In the genomic region with DNA sequence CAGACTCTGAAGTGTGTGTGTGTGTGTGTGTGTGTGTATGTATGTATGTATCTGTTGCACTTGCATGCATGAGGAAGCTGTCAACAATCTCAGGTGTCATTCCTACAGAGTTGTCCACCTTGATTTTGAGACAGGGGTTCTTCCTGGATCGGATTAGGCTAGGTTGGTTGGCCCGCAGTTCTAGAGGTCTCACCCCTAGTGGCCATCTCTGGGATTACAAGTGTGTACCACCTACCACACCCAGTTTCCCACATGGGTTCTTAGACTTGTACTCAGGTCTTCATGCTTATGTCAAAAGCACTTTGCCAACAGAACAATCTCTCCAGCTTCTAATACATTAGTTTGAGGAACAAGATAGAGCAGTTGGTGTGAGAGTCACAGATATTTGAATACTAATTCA, we compare ENCODE assay signal across 13 mouse cellular contexts. TPM values are rescaled to one million over a fixed set of nuclear protein-coding genes. Genes with fewer than 3 reads are reported as not detected.
A peak's percentile ranks its signal among the peaks of the same experiment; 100 is the strongest.
DNase-seq lines count a peak whose midpoint lies in the region; TF ChIP-seq lines count a peak whose summit lies in the region.
"Had no signal": no experiment of that assay in that cellular context is flagged by ENCODE, and none has a peak within 500 bp of the region (broad histone marks: within the 10 kb centered on the region; RNA-seq: fewer than 3 reads in every experiment).

No protein-coding gene starts in this region.

- TF ChIP-seq POLR2A in ES-Bruce4 (IDR thresholded peaks at IDR 0.05; ENCODE audit: insufficient read depth, low read length): no peak

- no peak for DNase-seq in layer of hippocampus, adult 2 months (ENCODE audit: low spot score in 2 of 2)
- DNase-seq in layer of hippocampus, postnatal 10 days (ENCODE audit: low spot score in 2 of 2): no peak
- peak; percentile 54 for DNase-seq in ZHBTc4 (ENCODE audit: low read depth, low spot score)
- DNase-seq in retina, embryonic 14.5 days (ENCODE audit: low spot score): peak; percentile 23
- no peak for DNase-seq in kidney, postnatal 36 days
- no peak for DNase-seq in gastrocnemius, postnatal 4 days (ENCODE audit: low spot score in 2 of 2)
- DNase-seq in layer of hippocampus, postnatal 25 days (ENCODE audit: extremely low spot score in 1 of 2, low spot score in 1 of 2): no peak
- DNase-seq: cerebellum, adult 11 months; heart, postnatal 4 days; kidney, postnatal 25 days; right cerebral cortex, postnatal 25 days had no signal

- no peak overlapping the region for H3K4me3 ChIP-seq in layer of hippocampus, adult 2 months
- H3K4me3 ChIP-seq in ES-Bruce4 (ENCODE audit: low read depth, low read length): no peak overlapping the region
- H3K4me3 ChIP-seq: megakaryocyte, embryonic 14.5 days had no signal

- no peaks in the 10 kb centered on the region for H3K9me3 ChIP-seq in ES-Bruce4 (replicated peaks; ENCODE audit: control insufficient read depth, insufficient read depth, low read length, poor library complexity, severe bottlenecking)
- H3K9me3 ChIP-seq: megakaryocyte, embryonic 14.5 days had no signal

- H3K9ac ChIP-seq in ES-Bruce4 (ENCODE audit: low read depth, poor library complexity, severe bottlenecking): no peak overlapping the region

- TF ChIP-seq EP300 in ES-Bruce4 (IDR thresholded peaks at IDR 0.05; ENCODE audit: insufficient read depth, low read depth, low read length): no peak

- H3K36me3 ChIP-seq in ES-Bruce4 (ENCODE audit: control insufficient read depth, insufficient read depth, low read length, poor library complexity, severe bottlenecking): no peaks in the 10 kb centered on the region

- peak; percentile 65 for TF ChIP-seq CTCF in layer of hippocampus, adult 2 months (conservative IDR thresholded peaks at IDR 0.05)
- TF ChIP-seq CTCF in ES-Bruce4 (IDR thresholded peaks at IDR 0.05; ENCODE audit: low read depth, low read length): peak; percentile 19

- H3K27ac ChIP-seq in layer of hippocampus, adult 2 months: peak overlapping the region; percentile 11
- H3K27ac ChIP-seq in ES-Bruce4 (ENCODE audit: insufficient read depth, low read length): no peak overlapping the region

- no peaks in the 10 kb centered on the region; the same call in 1 of the 2 replicates for H3K27me3 ChIP-seq in ES-Bruce4 (ENCODE audit: control insufficient read depth, insufficient read depth, low read length, poor library complexity, severe bottlenecking)
- H3K27me3 ChIP-seq: megakaryocyte, embryonic 14.5 days had no signal

- no peaks in the 10 kb centered on the region for H3K4me1 ChIP-seq in ES-Bruce4 (ENCODE audit: control insufficient read depth, insufficient read depth, low read length)
- H3K4me1 ChIP-seq: megakaryocyte, embryonic 14.5 days had no signal

RNA-seq across cellular contexts. Expression of a gene that starts 41.9 kb away (rescaled TPM):
- total RNA-seq in layer of hippocampus, adult 2 months (2021): 10 to 100 TPM; 32.0 to 34.7 TPM
- 10 to 100 TPM; 11.7 to 12.3 TPM for total RNA-seq in layer of hippocampus, postnatal 10 days (2021)
- 0.17 and 0.52 TPM in 2 replicates for polyA plus RNA-seq in ES-Bruce4 (2011; ENCODE audit: insufficient read depth, insufficient read length, low read depth, missing spikeins)
- total RNA-seq in gastrocnemius, postnatal 4 days (2021): 10 to 100 TPM in 1 of 2 experiments, 1 to 10 TPM in 1; 9.2 to 10.8 TPM
- 10 to 100 TPM; 25.6 to 27.2 TPM for total RNA-seq in layer of hippocampus, postnatal 25 days (2021)

Comparison
In these comparisons a context has a peak if more than half of its experiments do, and no peak if none do; other contexts are left out.
1. DNase-seq: peak in ZHBTc4 (single experiment) and retina, embryonic 14.5 days (single experiment); none in layer of hippocampus, adult 2 months (0 of 2), layer of hippocampus, postnatal 10 days (0 of 2), kidney, postnatal 36 days (0 of 2), gastrocnemius, postnatal 4 days (0 of 2) and layer of hippocampus, postnatal 25 days (0 of 2).